Mouse (Mus musculus): ENCODE measurements around the gene Platr17. TPM values are rescaled to one million over a fixed set of nuclear protein-coding genes. Genes with fewer than 3 reads are reported as not detected.
A peak's percentile ranks its signal among the peaks of the same experiment; 100 is the strongest.
"Not testable (repeated sequence)": the region's sequence is repeated elsewhere in the genome, so short reads cannot be mapped to it uniquely, and the experiment has no call there.

The Platr17 gene
- total RNA-seq, 2 experiments from 2014 or later, result not detected

- ATAC-seq (replicated peaks; ENCODE audit: low FRiP score, low TSS enrichment, poor library complexity, severe bottlenecking), result no peak
Observed at GRCm38 (mm10) chr17:33935422-33936055, 30.6 kb downstream of the Platr17 start.

GRCm38 (mm10) chr17:33936993-33937392, 32.1 kb downstream of the Platr17 start:
- ATAC-seq (replicated peaks; ENCODE audit: low FRiP score, low TSS enrichment, poor library complexity, severe bottlenecking), result no peak

- no peak for ATAC-seq (replicated peaks; ENCODE audit: low FRiP score, low TSS enrichment, poor library complexity, severe bottlenecking)
Observed at GRCm38 (mm10) chr17:33938783-33939182, 33.8 kb downstream of the Platr17 start.

DNA sequence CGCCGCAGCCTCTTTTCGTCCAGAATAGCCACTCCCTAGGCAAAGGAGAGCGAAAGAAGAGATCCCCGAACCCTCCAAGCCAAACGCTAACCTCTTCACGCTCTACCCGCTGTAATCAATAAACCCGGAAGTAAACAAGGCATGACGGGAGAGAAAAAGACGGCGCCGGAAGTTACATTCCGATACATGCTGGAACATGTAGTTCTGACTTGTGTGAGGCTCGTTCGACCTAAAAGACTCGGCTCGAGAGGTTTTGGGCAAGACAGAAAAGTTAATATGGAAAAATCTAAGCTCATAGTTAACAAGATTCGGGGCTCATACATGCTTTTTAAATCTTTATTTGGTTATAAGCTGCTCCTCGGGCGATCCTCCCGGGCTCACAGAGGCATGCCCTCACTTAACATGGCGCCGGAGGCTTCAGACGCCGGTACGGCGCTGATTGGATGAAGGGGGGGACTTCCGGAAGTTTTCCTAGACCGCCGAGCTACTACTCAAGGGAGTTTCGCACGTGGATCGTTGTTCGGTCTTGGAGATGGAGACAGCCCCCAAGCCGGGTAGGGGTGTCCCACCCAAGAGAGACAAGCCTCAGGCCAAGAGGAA, 35.4 kb downstream of the Platr17 start, which contains the start of the genes Pfdn6 and Wdr46:
Pfdn6 (minus strand) TSS at position 138 of the 600 bp plus-strand sequence.
Wdr46 (plus strand) TSS at position 455 of the 600 bp plus-strand sequence.
- ATAC-seq (replicated peaks; ENCODE audit: low FRiP score, low TSS enrichment, poor library complexity, severe bottlenecking), result peak; percentile 84

DNA sequence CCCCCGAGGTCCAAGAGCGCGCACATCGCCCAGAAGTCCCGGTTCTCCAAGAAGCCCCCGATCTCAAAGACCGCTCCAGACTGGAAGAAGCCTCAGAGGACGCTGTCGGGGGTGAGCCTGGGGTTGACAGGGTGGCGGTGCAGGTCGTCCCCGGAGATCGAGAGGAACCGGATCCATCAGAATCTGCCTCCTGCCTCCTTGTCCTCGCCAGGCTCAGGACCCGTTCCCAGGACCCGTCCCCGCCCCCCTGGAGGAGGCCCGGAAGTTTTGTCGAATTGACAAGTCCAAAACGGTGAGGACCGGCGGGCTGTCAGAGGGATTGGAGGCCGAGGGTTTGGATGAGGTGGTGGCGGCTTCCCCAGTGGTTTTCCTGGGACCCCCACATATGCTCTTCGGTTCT, 36.0 kb downstream of the Platr17 start:
- ATAC-seq (replicated peaks; ENCODE audit: low FRiP score, low TSS enrichment, poor library complexity, severe bottlenecking), result no peak

DNA sequence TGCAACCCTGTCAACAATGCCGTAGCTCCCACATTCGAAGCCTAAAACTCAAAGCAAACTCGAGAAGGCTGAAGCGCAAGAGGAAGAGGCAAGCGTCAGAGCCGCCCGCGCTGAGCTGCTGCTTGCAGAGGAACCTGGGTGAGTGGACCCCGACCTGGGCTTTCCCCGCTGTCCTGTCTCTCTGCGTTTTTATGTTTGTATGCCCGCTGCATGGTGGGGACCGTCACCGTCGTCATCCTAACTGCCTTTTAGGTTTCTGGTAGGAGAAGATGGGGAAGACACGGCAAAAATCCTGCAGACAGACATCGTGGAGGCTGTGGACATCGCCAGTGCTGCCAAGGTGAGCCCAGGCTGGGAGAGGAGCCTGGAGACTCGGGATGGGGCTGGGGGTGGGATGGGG, 36.4 kb downstream of the Platr17 start:
- ATAC-seq (replicated peaks; ENCODE audit: low FRiP score, low TSS enrichment, poor library complexity, severe bottlenecking), result no peak

DNA sequence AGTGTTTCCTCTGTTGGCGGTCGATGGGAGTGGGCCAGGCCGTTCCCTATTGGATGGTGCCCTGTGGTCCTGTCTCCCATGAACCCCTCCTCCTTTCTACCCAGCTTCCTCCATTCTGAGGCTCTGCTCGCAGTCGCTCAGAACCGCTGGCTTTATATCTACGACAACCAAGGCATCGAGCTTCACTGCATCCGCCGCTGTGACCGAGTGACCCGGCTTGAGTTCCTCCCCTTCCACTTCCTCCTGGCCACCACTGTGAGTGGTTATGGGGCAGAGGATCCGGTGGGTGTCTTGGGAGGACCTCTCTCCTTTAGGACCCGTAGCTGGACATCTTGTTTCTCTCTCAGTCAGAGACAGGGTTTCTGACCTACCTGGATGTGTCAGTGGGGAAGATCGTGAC, 38.5 kb downstream of the Platr17 start:
- ATAC-seq (replicated peaks; ENCODE audit: low FRiP score, low TSS enrichment, poor library complexity, severe bottlenecking), result no peak

DNA sequence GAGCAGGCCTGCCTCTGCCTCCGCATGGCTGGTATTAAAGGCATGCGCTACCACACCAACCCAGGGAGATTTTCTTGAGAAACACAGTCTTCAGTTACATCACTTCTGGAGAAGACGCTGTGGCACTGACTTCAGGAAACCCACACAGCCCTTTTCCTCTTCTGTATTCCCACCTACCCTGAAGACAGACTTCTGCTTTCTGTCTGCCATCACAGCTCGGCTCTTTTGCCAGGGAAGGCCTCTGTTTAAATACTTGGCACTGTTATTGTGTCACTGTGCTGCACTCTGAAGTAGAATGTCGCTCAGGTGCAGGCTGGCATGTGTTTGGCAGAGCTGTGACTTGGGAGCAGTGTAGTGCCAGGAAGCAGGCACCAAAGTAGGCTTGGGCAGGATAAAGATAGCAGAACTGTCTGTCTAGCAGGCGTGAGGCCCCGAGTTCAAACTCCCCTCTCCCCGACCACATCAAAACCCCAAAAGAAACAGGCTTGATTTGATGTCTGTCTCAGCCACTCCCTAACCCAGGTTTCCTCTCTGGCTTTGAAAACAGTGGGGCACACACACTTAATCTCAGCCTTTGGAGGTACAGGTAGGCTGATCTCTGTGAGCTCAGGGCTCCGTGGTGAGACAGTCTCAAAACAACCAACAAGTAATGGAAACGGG, 42.6 kb downstream of the Platr17 start:
- ATAC-seq (replicated peaks; ENCODE audit: low FRiP score, low TSS enrichment, poor library complexity, severe bottlenecking), result no peak

GRCm38 (mm10) chr17:33948090-33948904, 43.4 kb downstream of the Platr17 start:
- no peak for ATAC-seq (replicated peaks; ENCODE audit: low FRiP score, low TSS enrichment, poor library complexity, severe bottlenecking)

GRCm38 (mm10) chr17:33948905-33949537, 44.1 kb downstream of the Platr17 start:
- no peak for ATAC-seq (replicated peaks; ENCODE audit: low FRiP score, low TSS enrichment, poor library complexity, severe bottlenecking)

GRCm38 (mm10) chr17:33950131-33950625, 45.2 kb downstream of the Platr17 start:
- no peak for ATAC-seq (replicated peaks; ENCODE audit: low FRiP score, low TSS enrichment, poor library complexity, severe bottlenecking)

DNA sequence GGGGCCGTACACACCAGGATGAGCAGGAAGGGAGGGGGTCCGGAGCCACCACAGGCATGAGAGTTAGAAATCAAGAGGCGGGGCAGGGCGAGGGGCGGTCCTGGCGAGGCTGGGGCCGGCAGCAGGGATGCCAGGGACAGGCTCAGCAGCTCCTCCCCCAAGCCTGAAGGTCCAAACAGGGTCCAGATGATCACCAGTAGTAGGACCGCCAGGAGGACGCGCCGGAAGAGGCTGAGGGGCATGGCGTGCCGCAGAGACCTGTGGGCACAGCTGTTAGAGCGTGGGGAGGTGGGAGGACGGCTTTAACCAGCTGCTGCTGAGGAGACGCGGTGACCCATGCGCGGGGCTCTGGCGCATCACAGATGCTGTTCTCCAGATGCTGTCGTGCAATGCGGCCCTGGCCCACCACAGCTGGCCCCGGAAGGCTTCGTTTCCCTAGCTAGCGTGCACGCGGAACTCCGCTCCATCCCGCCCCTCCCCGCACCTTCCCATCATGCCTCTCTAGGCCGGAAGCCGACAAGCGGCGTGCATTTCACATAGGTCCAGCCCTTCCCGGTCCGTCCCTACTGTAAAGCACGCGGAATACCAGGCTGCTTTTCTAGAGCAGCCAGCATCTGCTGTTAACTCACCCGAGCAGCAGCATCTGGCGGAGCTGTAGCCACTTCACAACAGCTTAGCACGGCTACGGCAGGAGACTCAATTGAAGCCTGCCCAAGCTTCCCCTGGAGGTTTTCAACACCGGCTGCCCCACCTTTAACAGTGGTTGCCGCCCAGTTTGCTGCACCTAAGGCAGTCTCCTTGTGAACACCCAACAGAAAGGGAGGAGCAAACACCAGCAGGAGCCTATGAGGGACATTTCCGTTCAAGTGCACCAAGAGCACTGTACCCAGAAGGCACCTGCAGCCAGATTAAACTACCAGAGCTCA, 46.3 kb downstream of the Platr17 start, which contains the start of gene B3galt4:
B3galt4 (minus strand) TSS at position 468 of the 926 bp plus-strand sequence.
- ATAC-seq (replicated peaks; ENCODE audit: low FRiP score, low TSS enrichment, poor library complexity, severe bottlenecking), result peak; percentile 69

GRCm38 (mm10) chr17:33952015-33952414, 47.1 kb downstream of the Platr17 start:
- ATAC-seq (replicated peaks; ENCODE audit: low FRiP score, low TSS enrichment, poor library complexity, severe bottlenecking), result not testable (repeated sequence)

DNA sequence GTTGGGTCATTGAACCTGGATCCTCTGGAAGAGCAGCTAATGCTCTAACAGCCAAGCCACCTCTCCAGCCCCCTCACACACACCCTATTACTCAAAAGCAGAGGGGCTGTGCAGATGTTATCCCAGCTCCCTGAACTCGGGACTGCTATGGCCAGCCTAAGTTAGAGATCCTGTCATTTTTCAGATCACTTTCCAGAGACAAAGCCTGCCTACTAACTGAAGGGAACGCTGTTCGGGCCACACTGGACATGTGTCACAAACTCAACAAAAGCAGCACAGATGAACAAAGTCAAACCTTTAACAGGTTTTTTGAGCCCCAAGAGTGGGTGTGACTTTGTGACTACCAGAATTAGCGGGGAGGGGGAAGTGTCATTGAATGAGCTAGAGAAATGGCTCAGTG, 47.9 kb downstream of the Platr17 start:
- no peak for ATAC-seq (replicated peaks; ENCODE audit: low FRiP score, low TSS enrichment, poor library complexity, severe bottlenecking)

GRCm38 (mm10) chr17:33953310-33953709, 48.4 kb downstream of the Platr17 start:
- ATAC-seq (replicated peaks; ENCODE audit: low FRiP score, low TSS enrichment, poor library complexity, severe bottlenecking), result no peak

DNA sequence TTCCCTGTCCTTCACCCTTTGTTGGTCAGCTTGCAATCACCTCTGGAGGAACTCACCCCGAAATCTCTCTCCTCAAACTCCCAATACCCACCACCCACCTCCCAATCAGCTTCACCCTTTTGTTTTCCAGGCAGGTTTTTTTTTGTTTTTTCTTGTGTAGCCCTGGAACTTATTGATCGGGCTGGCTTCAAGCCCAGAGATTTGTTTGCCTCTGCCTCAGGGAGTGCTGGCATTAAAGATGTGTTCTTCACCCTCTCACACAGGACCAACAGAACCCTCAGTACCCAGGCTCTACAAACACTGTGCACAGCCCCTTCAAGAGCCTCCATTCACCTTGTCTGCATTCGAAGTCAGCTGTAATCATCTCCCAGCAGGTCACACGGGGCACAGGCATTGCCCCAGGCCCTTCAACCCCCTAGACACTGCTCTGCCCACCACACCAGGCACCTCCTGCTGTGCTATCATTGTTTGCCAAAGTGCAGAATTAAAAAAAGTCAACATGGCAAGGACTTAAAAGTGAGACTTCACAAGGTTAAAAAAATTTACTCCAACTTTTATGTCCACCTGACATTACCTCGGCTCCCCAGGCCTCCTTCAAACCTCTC, 49.1 kb downstream of the Platr17 start:
- ATAC-seq (replicated peaks; ENCODE audit: low FRiP score, low TSS enrichment, poor library complexity, severe bottlenecking), result no peak

DNA sequence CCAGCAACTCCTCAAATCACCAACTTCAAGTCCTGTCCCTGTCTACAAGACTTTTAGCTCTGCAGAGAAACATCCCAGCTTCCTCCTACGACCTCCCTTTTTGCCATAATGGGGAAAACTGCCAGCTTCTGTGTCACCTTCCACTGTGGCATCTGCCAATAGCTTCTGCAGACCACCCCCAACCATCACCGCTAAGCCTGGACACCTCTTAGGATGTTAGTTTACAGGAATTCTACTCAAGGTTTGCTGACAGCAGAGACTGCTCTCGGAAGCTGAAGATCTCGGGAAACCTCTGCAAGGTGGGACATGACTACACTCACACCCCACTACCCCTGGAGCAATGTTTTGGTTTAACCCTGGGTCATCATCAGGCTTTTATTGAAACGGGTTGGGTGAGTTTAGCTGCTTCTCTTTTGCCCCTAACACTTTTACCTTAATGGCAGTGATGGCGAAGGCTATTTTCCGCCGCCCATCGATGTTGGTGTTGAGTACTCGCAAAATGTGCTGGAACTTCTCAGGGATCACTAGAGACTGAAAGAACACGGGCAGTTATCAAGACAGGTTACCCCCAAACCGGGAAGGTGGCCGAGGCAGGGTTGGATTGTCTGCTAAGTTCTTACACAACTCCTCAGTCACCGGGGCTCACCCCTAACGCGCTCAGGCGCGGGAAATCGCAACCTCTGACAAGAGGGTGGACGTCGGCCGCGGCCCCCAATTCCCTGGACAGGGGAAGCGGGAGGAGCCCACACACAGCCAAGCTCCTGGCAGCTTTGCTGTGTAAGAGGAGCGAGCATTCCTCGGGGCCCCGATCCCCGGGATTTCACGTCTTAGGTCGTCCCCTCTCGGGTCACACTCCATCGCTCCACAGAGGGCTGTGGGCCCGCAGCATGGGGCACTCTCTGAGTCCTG, 50.0 kb downstream of the Platr17 start:
- ATAC-seq (replicated peaks; ENCODE audit: low FRiP score, low TSS enrichment, poor library complexity, severe bottlenecking), result no peak
